Mouse (Mus musculus): ENCODE results near the gene Mpp4.

DNA sequence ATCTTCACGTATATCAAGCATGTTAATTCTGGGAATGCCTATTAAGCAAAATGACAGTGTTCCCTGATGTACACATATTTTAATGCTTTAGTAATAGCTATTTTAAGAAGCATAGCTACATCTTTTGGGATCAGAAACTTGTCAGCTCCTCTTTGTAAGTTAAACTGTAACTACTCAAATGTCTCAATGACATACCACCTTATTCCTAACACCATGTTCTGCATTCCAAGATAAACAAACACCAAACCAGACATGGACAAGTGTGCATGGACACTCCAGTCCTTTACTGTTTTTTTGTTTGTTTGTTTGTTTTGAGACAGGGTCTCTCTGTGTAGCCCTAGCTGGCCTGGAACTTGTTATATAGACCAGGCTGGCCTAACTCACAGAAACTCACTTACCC, 45.1 kb upstream of the Mpp4 start:
- no peak for TF ChIP-seq POLR2A (IDR thresholded peaks at IDR 0.05; ENCODE audit: insufficient read length, low read depth)
- no peak for TF ChIP-seq USF1 (IDR thresholded peaks at IDR 0.05; ENCODE audit: low read depth)
- no peak for TF ChIP-seq E2F4 (IDR thresholded peaks at IDR 0.05; ENCODE audit: insufficient read depth)
- TF ChIP-seq TCF12 (IDR thresholded peaks at IDR 0.05; ENCODE audit: insufficient read depth, poor library complexity, severe bottlenecking) = no peak
